Mouse (Mus musculus): Measurements from ENCODE around the gene Tcea2.

The Tcea2 gene

DNA sequence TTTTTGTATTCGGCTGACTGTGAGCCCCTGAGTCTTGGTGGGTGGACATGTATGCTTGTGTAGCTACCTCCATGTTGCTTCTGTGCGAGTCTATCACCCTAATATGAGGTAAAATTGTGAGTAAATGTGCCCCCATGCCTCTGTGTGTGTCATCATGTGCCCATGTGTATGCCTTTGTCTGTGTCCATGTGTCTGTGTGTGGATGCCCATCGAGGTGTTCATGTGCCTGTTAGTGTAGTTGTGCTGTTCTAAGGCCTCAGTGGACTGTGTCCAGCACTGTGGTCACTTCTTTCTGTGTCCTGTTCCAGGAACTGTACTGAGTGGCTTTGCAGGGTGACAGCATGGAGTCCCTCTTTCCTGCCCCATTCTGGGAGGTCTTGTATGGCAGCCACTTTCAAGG is 35.3 kb downstream of the Tcea2 start:
- DNase-seq, result no peak

- no peak for DNase-seq
Observed at GRCm38 (mm10) chr2:181716991-181717390, 36.9 kb downstream of the Tcea2 start.

DNA sequence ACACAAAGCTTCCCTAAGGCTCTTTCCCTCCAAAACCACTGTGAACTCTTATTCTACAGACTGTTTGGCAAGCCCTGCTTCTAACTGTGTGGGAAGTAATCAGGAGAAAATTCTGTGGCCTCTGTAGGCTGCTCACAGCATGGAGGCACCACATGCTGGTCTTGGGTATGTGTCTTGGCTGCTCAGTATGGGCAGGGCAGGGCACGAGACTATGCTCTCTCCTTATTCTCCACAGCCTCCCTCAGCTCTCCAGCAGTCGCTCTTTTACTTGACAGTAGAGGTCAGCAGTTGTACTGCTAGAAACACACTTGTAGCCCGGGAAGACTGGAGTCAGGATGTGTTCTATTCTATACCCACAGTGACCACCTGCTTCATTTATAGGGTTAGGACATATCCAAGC is 40.0 kb downstream of the Tcea2 start:
- no peak for DNase-seq

DNA sequence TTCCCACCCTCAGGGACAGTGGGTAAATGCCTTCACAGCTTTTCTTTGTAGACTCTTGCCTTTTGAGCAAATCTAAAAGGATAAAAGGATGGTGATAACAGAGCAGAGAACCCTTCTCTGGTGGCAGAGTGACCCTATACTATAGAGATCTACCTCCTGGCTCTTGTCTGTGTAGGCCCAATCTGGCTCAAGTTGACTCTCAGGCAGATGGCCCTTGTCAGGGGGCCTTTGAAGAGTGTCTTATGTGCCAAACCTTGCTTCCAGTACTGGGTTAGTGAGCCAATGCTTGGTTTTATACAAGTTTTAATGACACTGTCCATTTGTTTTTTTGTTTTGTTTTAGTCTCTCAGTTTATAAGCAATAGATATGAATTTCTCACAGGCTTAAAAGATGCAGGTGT is 41.1 kb downstream of the Tcea2 start:
- DNase-seq, result no peak

- DNase-seq, result no peak
Observed at GRCm38 (mm10) chr2:181722213-181722612, 42.1 kb downstream of the Tcea2 start.

DNA sequence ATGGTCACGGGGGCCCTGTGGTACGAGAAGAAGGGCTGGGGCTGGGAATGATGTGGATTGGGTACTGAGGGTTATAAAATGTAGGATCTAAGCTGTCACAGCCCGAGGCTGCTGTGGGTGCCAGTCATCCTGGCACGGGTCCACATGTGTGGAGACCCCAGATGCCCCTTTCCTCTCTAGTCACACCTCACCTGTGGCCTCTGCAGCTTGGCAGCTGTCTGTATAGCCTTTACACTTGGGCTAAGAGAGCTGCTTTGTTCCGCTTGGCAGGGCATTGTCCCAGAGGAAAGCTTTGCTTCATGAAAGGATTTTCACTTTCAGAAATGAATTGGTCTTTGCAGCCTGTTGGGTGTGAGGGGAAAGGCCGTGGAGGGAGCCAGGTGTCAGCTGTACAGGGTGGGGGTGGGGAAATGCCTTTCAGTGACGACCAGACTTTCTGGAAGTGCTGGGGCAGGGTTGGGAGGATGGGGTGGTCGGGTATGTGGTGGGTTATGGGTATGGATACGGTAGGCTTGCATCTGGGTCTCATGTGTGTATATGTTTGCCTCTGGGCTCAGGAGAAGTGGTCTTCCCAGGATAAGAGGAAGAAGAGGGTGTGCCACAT is 47.7 kb downstream of the Tcea2 start:
- DNase-seq, result no peak

DNA sequence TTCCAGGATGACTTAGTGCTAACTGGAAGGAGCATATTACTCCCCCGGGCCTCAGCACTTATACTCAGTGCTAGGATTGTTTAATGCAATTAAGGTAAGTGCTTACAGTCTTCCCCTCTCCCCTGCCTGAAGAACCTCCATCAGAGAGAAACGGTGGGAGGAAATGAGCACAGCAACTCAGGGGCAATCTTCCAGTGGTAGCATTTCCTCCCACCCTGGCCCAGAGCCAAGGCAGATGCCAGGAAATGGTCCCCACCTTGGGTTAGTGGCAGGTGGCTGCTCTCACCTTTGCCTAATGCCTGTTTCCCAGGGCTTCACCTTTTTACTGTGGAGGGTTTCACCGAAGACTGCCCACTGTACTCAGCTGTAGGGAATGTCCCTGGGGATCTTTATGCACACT is 49.9 kb downstream of the Tcea2 start:
- DNase-seq, result no peak

Measured in right cerebral cortex, adult 18-20 months (tissue).